Mouse (Mus musculus): ENCODE measurements around the gene Slc8a2. TPM values are rescaled to one million over a fixed set of nuclear protein-coding genes. Genes with fewer than 3 reads are reported as not detected.

Slc8a2 gene
- total and polyA plus RNA-seq, 2 experiments from 2014 or later: 0.05 to 0.57 TPM

DNA sequence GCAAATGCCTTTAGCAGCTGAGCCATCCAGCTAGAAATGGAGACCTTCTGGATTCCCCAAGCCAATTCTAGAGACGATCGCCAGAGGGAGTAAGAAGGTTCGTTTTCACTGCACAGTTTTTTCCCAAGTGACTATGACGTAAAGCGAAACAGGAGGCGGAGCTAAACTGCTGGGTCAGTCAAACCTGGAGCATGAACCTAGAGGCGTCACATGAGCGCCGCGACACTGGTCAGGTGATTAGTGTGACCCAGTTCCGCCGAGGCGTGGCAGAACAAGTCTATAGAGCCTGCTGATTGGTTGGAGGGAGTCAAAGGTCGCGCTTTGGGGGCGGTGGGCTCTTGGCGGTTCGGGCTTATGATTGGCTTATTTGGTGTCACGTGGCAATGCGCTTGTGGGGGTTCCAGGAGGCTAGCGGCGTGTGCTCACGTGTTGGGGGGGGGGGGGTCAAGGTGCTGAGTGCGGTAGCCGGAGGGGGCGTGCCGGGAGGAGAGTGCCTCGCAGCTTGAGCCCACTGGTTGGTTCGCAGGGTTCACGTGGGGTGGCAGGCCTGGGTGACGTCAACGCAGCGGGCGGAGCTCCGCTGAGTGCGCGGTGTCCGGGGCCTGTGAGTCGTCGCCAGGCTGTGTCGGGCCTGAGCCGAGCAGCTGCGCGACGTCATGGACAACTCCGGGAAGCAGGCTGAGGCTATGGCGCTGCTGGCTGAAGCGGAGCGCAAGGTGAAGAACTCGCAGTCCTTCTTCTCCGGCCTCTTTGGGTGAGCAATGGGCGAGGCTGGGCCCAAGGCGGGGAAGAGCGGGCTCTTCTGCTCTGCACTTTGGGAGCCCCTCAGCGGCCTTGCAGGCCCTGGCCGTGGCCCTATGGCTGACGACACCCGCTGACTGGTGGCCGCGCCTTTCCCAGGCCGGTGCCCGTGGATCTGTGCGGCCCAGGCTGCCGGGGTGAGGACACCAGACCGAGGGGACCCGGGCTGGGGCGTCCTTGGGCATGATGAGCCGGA is 31.3 kb upstream of the Slc8a2 start, which contains the start of gene Napa:
Napa (plus strand) TSS at position 438 of the 997 bp plus-strand sequence.
- Histone ChIP-seq H3K9me3 (replicated peaks; ENCODE audit: control insufficient read depth, low read length) (no peaks in the 10 kb centered on the region), H3K4me2 (ENCODE audit: low read depth, low read length) (peak within 1 kb of the TSS; percentile 87), H3K36me3 (replicated peaks; ENCODE audit: control insufficient read depth, insufficient read depth, low read length) (0 out of 2 replicates have a peak, but pooled peaks cover 12% of the 10 kb centered on the region), H3K4me1 (ENCODE audit: control insufficient read depth, insufficient read depth) (peaks cover 13% of the 10 kb centered on the region), H3K27me3 (ENCODE audit: control insufficient read depth, insufficient read depth, low read length) (0 out of 2 replicates have a peak, but pooled peaks cover 3% of the 10 kb centered on the region), H3K9ac (replicated peaks; ENCODE audit: low read depth, low read length) (peak within 1 kb of the TSS; percentile 95), H3K27ac (ENCODE audit: low read depth) (peak within 1 kb of the TSS; percentile 85), H3K4me3 (ENCODE audit: low read depth, low read length) (peak within 1 kb of the TSS; percentile 65)
- DNase-seq (ENCODE audit: low spot score) (peak; percentile 100), ATAC-seq (ENCODE audit: insufficient read depth, low read depth) (peak; percentile 96)
- under 1% methylated on average over 65 of the region's 68 CpGs for WGBS
- TF ChIP-seq EP300 (IDR thresholded peaks at IDR 0.05; ENCODE audit: low read depth): peak; percentile 82
- peak; percentile 76 for TF ChIP-seq CTCF (IDR thresholded peaks at IDR 0.05; ENCODE audit: low read depth)

DNA sequence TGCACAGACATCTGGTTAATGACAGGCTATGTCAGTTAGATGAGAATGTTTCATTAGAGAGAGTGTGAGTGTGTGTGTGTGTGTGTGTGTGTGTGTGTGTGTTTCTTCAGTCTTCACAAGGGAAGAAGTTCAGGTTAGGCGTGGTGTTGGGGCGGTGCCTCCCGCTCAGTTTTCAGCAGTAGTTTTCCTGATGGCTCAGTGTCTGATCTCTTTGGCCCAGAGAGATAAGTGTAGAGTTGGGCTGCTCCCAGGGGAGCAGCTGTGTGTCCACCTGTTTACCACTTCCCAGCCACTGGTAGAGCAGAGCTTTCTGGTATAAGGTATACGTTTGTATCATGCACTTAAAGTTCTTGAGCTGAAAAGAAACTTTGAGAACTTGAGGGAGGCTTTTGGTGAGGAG is 29.7 kb upstream of the Slc8a2 start:
- no peak for ATAC-seq (ENCODE audit: insufficient read depth, low read depth)
- Histone ChIP-seq H3K9me3 (replicated peaks; ENCODE audit: control insufficient read depth, low read length) (no peaks in the 10 kb centered on the region), H3K4me3 (ENCODE audit: low read depth, low read length) (no peak overlapping the region), H3K9ac (replicated peaks; ENCODE audit: low read depth, low read length) (peak overlapping the region; percentile 95), H3K36me3 (replicated peaks; ENCODE audit: control insufficient read depth, insufficient read depth, low read length) (0 out of 2 replicates have a peak, but pooled peaks cover 12% of the 10 kb centered on the region), H3K4me1 (ENCODE audit: control insufficient read depth, insufficient read depth) (peaks cover 13% of the 10 kb centered on the region), H3K4me2 (ENCODE audit: low read depth, low read length) (peak overlapping the region; percentile 87), H3K27me3 (ENCODE audit: control insufficient read depth, insufficient read depth, low read length) (0 out of 2 replicates have a peak, but pooled peaks cover 3% of the 10 kb centered on the region), H3K27ac (ENCODE audit: low read depth) (no peak overlapping the region)
- DNase-seq (ENCODE audit: low spot score): no peak
- TF ChIP-seq EP300 (IDR thresholded peaks at IDR 0.05; ENCODE audit: low read depth): no peak
- TF ChIP-seq CTCF (IDR thresholded peaks at IDR 0.05; ENCODE audit: low read depth): no peak
- 71% methylated on average over 4 of the region's 4 CpGs for WGBS

DNA sequence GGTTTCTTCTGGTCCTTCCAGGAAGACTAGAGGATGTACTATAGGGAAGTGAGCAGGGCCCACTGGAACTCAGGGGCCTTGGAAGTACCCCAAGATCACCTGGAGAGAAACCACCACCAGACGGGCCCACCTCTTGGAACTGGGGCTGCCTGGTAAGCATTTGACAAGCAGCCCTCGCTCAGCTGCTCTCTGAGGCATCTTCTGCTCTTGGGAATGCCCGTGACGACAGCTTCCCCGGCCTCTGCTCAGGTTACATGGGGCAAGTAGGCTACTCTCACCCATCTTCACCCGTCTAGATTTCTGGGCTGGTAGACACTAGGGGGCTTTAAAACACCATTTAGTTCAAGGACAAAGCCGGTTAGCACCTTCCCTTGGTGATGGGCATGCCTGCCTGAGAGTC is 28.5 kb upstream of the Slc8a2 start:
- Histone ChIP-seq H3K9ac (replicated peaks; ENCODE audit: low read depth, low read length) (no peak overlapping the region), H3K4me3 (ENCODE audit: low read depth, low read length) (no peak overlapping the region), H3K4me2 (ENCODE audit: low read depth, low read length) (no peak overlapping the region), H3K36me3 (replicated peaks; ENCODE audit: control insufficient read depth, insufficient read depth, low read length) (0 out of 2 replicates have a peak, but pooled peaks cover 12% of the 10 kb centered on the region), H3K9me3 (replicated peaks; ENCODE audit: control insufficient read depth, low read length) (no peaks in the 10 kb centered on the region), H3K4me1 (ENCODE audit: control insufficient read depth, insufficient read depth) (peaks cover 13% of the 10 kb centered on the region), H3K27me3 (ENCODE audit: control insufficient read depth, insufficient read depth, low read length) (no peaks in the 10 kb centered on the region), H3K27ac (ENCODE audit: low read depth) (no peak overlapping the region)
- 62% methylated on average over 7 of the region's 7 CpGs for WGBS
- DNase-seq (ENCODE audit: low spot score) (no peak), ATAC-seq (ENCODE audit: insufficient read depth, low read depth) (no peak)
- TF ChIP-seq CTCF (IDR thresholded peaks at IDR 0.05; ENCODE audit: low read depth) (no peak), EP300 (IDR thresholded peaks at IDR 0.05; ENCODE audit: low read depth) (no peak)

GRCm38 (mm10) chr7:16101726-16102475 is 27.7 kb upstream of the Slc8a2 start:
- DNase-seq (ENCODE audit: low spot score) (no peak), ATAC-seq (ENCODE audit: insufficient read depth, low read depth) (no peak)

GRCm38 (mm10) chr7:16102686-16103226 is 26.9 kb upstream of the Slc8a2 start:
- Histone ChIP-seq H3K4me2 (ENCODE audit: low read depth, low read length) (no peak overlapping the region), H3K27me3 (ENCODE audit: control insufficient read depth, insufficient read depth, low read length) (no peaks in the 10 kb centered on the region), H3K4me3 (ENCODE audit: low read depth, low read length) (no peak overlapping the region), H3K36me3 (replicated peaks; ENCODE audit: control insufficient read depth, insufficient read depth, low read length) (peaks cover 18% of the 10 kb centered on the region), H3K27ac (ENCODE audit: low read depth) (0 out of 2 replicates have a peak overlapping the region, but pooled peaks have one; percentile 0), H3K4me1 (ENCODE audit: control insufficient read depth, insufficient read depth) (peaks cover 13% of the 10 kb centered on the region), H3K9ac (replicated peaks; ENCODE audit: low read depth, low read length) (no peak overlapping the region), H3K9me3 (replicated peaks; ENCODE audit: control insufficient read depth, low read length) (no peaks in the 10 kb centered on the region)
- DNase-seq (ENCODE audit: low spot score): no peak
- TF ChIP-seq CTCF (IDR thresholded peaks at IDR 0.05; ENCODE audit: low read depth): no peak
- TF ChIP-seq EP300 (IDR thresholded peaks at IDR 0.05; ENCODE audit: low read depth): no peak
- no peak for ATAC-seq (ENCODE audit: insufficient read depth, low read depth)
- WGBS: 69% methylated on average over 5 of the region's 5 CpGs

More at GRCm38 (mm10) chr7:16101726-16102475, 27.7 kb upstream of the Slc8a2 start:
- 0 out of 2 replicates have a peak, but pooled peaks cover 12% of the 10 kb centered on the region for H3K36me3 ChIP-seq (replicated peaks; ENCODE audit: control insufficient read depth, insufficient read depth, low read length)
- no peak overlapping the region for H3K9ac ChIP-seq (replicated peaks; ENCODE audit: low read depth, low read length)
- TF ChIP-seq EP300 (IDR thresholded peaks at IDR 0.05; ENCODE audit: low read depth) (no peak), CTCF (IDR thresholded peaks at IDR 0.05; ENCODE audit: low read depth) (no peak)
- no peaks in the 10 kb centered on the region for H3K27me3 ChIP-seq (ENCODE audit: control insufficient read depth, insufficient read depth, low read length)
- no peaks in the 10 kb centered on the region for H3K9me3 ChIP-seq (replicated peaks; ENCODE audit: control insufficient read depth, low read length)
- H3K4me1 ChIP-seq (ENCODE audit: control insufficient read depth, insufficient read depth): peaks cover 13% of the 10 kb centered on the region
- 65% methylated on average over 15 of the region's 15 CpGs for WGBS
- H3K27ac ChIP-seq (ENCODE audit: low read depth): no peak overlapping the region
- H3K4me2 ChIP-seq (ENCODE audit: low read depth, low read length): no peak overlapping the region
- no peak overlapping the region for H3K4me3 ChIP-seq (ENCODE audit: low read depth, low read length)
